Mouse (Mus musculus) myocyte (in vitro differentiated cells): Measurements from ENCODE around the gene Ccpg1os. TPM values are rescaled to one million over a fixed set of nuclear protein-coding genes. Genes with fewer than 3 reads are reported as not detected.

Experiments
- H3K27me3 ChIP-seq: one replicate; pipeline ENCODE4 v1.6.1; 2011; ENCODE audit not compliant: control insufficient read depth, insufficient read depth, insufficient read length
- H3K36me3 ChIP-seq: one replicate; pipeline ENCODE4 v1.6.1; 2011; ENCODE audit not compliant: control insufficient read depth, insufficient read depth
- H3K4me2 ChIP-seq: one replicate; pipeline ENCODE4 v1.6.1; 2011; ENCODE audit warnings: low read depth, control low read depth
- H3K4me3 ChIP-seq: one replicate; pipeline ENCODE4 v1.5.1; 2011; ENCODE audit warnings: mild to moderate bottlenecking, control low read depth, moderate library complexity
- H3K79me2 ChIP-seq: one replicate; pipeline ENCODE4 v1.6.1; 2011; ENCODE audit not compliant: control insufficient read depth, insufficient read depth
- H3ac ChIP-seq: one replicate; pipeline ENCODE4 v1.6.1; 2011; ENCODE audit not compliant: control insufficient read depth, insufficient read length
- CEBPB ChIP-seq: IDR thresholded peaks from 2 replicates; pipeline ENCODE4 v1.6.1; 2011; ENCODE audit warnings: mild to moderate bottlenecking, moderate library complexity; ENCODE audit not compliant: poor library complexity, insufficient read depth, severe bottlenecking
- E2F4 ChIP-seq: IDR thresholded peaks from one replicate; pipeline ENCODE4 v1.6.1; 2011; ENCODE audit warnings: mild to moderate bottlenecking, control low read depth, moderate library complexity; ENCODE audit not compliant: insufficient read depth
- MAX ChIP-seq: IDR thresholded peaks from one replicate; pipeline ENCODE4 v1.6.1; 2011; ENCODE audit warnings: low read depth, mild to moderate bottlenecking, control low read depth
- MYOD1 ChIP-seq, 3 experiments: IDR thresholded peaks; one replicate each; pipeline ENCODE4 v1.6.1; 2011; ENCODE audit warnings: control low read depth in 2 of 3, low read depth in 2 of 3, mild to moderate bottlenecking in 2 of 3, moderate library complexity in 1 of 3; ENCODE audit not compliant: insufficient read length in 2 of 3, control insufficient read depth in 1 of 3
- MYOG ChIP-seq, 3 experiments: IDR thresholded peaks; one replicate each; pipeline ENCODE4 v1.6.1; 2011; ENCODE audit warnings: control low read depth in 2 of 3, low read depth in 2 of 3, mild to moderate bottlenecking in 2 of 3; ENCODE audit not compliant: insufficient read length in 2 of 3, control insufficient read depth in 1 of 3, insufficient read depth in 1 of 3
- POLR2A ChIP-seq: IDR thresholded peaks from one replicate; pipeline ENCODE4 v1.6.1; 2011; ENCODE audit warnings: low read depth, mild to moderate bottlenecking, control low read depth, moderate library complexity; ENCODE audit not compliant: insufficient read length
- POLR2AphosphoS2 ChIP-seq: IDR thresholded peaks from one replicate; pipeline ENCODE4 v1.6.1; 2011; ENCODE audit warnings: low read depth, control low read depth; ENCODE audit not compliant: insufficient read length
- REST ChIP-seq: IDR thresholded peaks from one replicate; pipeline ENCODE4 v1.6.1; 2011; ENCODE audit warnings: mild to moderate bottlenecking, control low read depth, moderate library complexity; ENCODE audit not compliant: insufficient read depth, insufficient read length
- SRF ChIP-seq: IDR thresholded peaks from one replicate; pipeline ENCODE4 v1.6.1; 2011; ENCODE audit warnings: low read depth; ENCODE audit not compliant: control insufficient read depth, insufficient read length
- TCF12 ChIP-seq: IDR thresholded peaks from one replicate; pipeline ENCODE4 v1.6.1; 2011; ENCODE audit warnings: mild to moderate bottlenecking, control low read depth; ENCODE audit not compliant: poor library complexity, insufficient read depth, severe bottlenecking
- TCF3 ChIP-seq: IDR thresholded peaks from one replicate; pipeline ENCODE4 v1.6.1; 2011; ENCODE audit warnings: low read depth, control low read depth; ENCODE audit not compliant: insufficient read length
- USF1 ChIP-seq: IDR thresholded peaks from one replicate; pipeline ENCODE4 v1.6.1; 2011; ENCODE audit warnings: low read depth, mild to moderate bottlenecking, control low read depth, moderate library complexity
- polyA plus RNA-seq: library from polyadenylated mRNA; unstranded; fragments of >200 nt; fragmentation: generic; extraction: Trizol; gene quantifications from one replicate; pipeline ENCODE4 v1.2.1, GENCODE M21; 2012; ENCODE audit warnings: missing spikeins

Gene Ccpg1os
- 7.1 TPM for polyA plus RNA-seq

DNA sequence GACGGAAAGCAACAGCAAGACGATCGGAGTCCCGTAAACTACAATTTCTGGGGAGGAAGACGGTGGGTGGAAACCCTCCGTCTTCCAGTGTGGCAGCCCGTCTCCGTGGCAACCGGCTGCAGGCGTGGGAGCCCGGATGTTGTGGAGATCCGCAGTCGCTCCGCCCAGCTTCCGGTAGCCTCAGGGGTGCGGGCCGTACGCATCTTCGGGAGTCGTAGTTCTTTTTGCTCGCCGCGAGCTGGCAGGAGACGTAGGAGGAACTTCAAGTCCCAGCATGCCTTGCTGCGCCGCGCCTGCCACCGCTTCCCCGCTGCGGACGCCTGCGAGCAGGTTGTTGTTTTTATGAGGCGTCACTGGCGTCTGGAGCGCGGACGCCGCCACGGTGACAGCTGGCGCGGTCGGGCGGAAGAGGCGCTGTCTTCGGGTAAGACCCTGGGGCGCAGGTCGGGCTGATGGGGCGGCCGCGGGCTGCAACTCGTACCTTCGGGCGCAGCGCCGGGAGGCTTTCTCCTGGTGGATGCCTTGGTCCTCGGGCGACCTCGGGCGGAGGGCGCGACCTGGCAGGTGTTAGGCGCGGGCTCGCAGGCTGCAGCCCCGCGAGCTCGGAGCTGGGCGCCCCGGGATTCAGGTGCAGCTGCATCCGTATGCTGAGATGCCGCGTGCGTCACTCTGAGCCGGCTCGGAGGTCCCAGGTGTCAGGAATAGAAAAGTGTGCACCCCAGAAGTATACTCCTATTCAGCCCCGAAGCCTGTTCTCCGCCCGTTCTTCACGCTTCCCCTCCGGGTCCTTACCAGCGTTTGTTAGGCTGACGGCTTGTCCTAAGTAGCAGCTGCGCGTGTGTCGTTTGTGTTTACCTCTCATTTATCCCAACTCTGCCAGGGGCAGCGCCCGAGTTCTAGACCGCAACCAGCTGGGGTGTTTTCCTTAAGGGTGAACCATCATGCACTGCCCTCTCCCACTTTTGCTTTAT lies at the start of gene Ccpg1os, which contains the start of gene Ccpg1:
Gene Ccpg1os (minus strand): TSS at position 133 of the 971 bp plus-strand sequence.
Gene Ccpg1 (plus strand): TSS at position 180 of the 971 bp plus-strand sequence.
- Histone ChIP-seq H3K79me2 (no peaks in the 10 kb centered on the region), H3K4me3 (peak within 1 kb of the TSS; percentile 38), H3K27me3 (no peaks in the 10 kb centered on the region), H3K4me2 (peak within 1 kb of the TSS; percentile 95), H3ac (peak within 1 kb of the TSS; percentile 23), H3K36me3 (no peaks in the 10 kb centered on the region)
- TF ChIP-seq POLR2A (peak; percentile 58), MYOG (IDR thresholded peaks at IDR 0.05; ENCODE audit: control insufficient read depth in 1 of 3, insufficient read depth in 1 of 3, insufficient read length in 2 of 3, low read depth in 2 of 3) (peak; percentile 32 to 84 (median 83)), E2F4 (no peak), POLR2AphosphoS2 (no peak), MYOD1 (IDR thresholded peaks at IDR 0.05; ENCODE audit: control insufficient read depth in 1 of 3, insufficient read length in 2 of 3, low read depth in 2 of 3) (peak in 2 of 3 experiments; percentile 68 to 77), SRF (no peak), TCF12 (no peak)

DNA sequence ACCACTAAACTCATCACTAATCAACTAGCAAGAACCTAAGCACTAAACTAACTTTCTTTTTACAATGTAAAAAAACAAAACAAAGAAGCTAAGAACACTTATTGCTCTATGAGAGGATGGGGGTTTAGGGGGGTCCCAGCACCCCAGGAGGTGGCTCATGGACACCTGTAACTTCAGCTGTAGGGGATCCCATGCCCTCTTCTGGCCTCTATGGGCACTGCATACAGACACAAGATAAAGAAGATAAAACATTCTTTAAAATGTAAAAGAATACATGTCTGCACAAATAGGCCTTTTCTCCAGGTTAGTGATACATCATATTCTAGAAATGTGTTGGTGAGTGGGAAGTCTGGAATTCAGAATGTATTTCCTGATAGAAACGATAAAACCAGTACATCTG lies 48.2 kb upstream of the Ccpg1os start:
- Histone ChIP-seq H3K27me3 (no peaks in the 10 kb centered on the region), H3ac (no peak overlapping the region), H3K79me2 (no peaks in the 10 kb centered on the region), H3K4me3 (no peak overlapping the region), H3K36me3 (no peaks in the 10 kb centered on the region), H3K4me2 (no peak overlapping the region)
- TF ChIP-seq E2F4 (no peak), POLR2AphosphoS2 (no peak), MYOG (IDR thresholded peaks at IDR 0.05; ENCODE audit: control insufficient read depth in 1 of 3, insufficient read depth in 1 of 3, insufficient read length in 2 of 3, low read depth in 2 of 3) (no peak), MAX (no peak)

DNA sequence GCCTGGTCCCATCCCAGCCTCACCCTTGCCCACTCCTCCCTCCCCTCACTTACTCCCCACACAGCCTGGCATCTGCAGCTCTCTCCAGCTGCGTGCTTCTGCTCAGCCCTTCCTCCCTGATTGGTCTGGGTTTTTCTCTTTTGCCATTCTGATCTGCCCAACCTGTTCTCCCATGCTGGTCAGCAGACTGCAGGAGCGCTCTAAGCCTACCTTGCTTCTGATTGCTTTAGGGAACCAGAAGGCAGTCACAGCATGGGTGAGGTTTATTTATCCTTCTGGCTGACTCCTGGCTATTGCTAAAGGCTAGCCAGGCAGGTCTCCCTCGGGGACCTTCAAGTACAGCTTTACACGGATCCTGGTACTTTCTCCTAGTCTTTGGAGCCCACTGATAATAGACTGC lies 46.2 kb upstream of the Ccpg1os start:
- no peaks in the 10 kb centered on the region for H3K27me3 ChIP-seq
- no peaks in the 10 kb centered on the region for H3K36me3 ChIP-seq
- H3K79me2 ChIP-seq = no peaks in the 10 kb centered on the region

DNA sequence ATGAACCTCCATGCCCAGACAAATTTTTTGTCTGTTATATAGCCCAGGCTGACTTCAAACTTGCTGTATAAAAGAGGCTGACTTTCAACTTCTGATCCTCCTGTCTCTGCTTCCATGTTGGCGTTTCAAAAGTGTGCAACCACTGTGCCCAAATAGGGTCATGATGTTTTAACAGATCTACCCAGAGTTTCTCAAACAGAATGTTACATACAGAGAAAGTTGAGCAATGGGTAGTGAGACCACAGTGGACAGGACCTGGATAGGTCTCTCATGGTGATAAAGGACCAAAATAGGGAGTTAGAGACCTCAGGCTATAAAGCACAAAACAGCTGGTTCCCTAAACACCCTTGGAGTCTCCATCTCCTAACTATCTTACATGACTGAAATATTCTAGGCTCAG lies 45.3 kb upstream of the Ccpg1os start:
- Histone ChIP-seq H3K4me2 (no peak overlapping the region), H3ac (no peak overlapping the region), H3K4me3 (no peak overlapping the region), H3K27me3 (no peaks in the 10 kb centered on the region), H3K36me3 (no peaks in the 10 kb centered on the region), H3K79me2 (no peaks in the 10 kb centered on the region)
- no peak for TF ChIP-seq POLR2A
- no peak for TF ChIP-seq MYOG (IDR thresholded peaks at IDR 0.05; ENCODE audit: control insufficient read depth in 1 of 3, insufficient read depth in 1 of 3, insufficient read length in 2 of 3, low read depth in 2 of 3)
- TF ChIP-seq TCF3 = no peak
- no peak for TF ChIP-seq MYOD1 (IDR thresholded peaks at IDR 0.05; ENCODE audit: control insufficient read depth in 1 of 3, insufficient read length in 2 of 3, low read depth in 2 of 3)
- no peak for TF ChIP-seq REST
- no peak for TF ChIP-seq TCF12
- no peak for TF ChIP-seq POLR2AphosphoS2
- TF ChIP-seq CEBPB = no peak
- no peak for TF ChIP-seq E2F4
- TF ChIP-seq MAX = no peak
- no peak for TF ChIP-seq USF1
- no peak for TF ChIP-seq SRF

More for the DNA sequence above, 46.2 kb upstream of the Ccpg1os start:
- Histone ChIP-seq H3K4me2 (no peak overlapping the region), H3ac (no peak overlapping the region), H3K4me3 (no peak overlapping the region)
- TF ChIP-seq E2F4 (no peak), POLR2A (no peak), REST (no peak), TCF3 (no peak), USF1 (no peak), MYOD1 (IDR thresholded peaks at IDR 0.05; ENCODE audit: control insufficient read depth in 1 of 3, insufficient read length in 2 of 3, low read depth in 2 of 3) (no peak), POLR2AphosphoS2 (no peak), TCF12 (no peak), MYOG (IDR thresholded peaks at IDR 0.05; ENCODE audit: control insufficient read depth in 1 of 3, insufficient read depth in 1 of 3, insufficient read length in 2 of 3, low read depth in 2 of 3) (no peak), SRF (no peak), CEBPB (no peak), MAX (no peak)
